Mouse (Mus musculus): ENCODE measurements around the gene Slc5a10. TPM values are rescaled to one million over a fixed set of nuclear protein-coding genes. Genes with fewer than 3 reads are reported as not detected.

Gene Slc5a10
- total and polyA plus RNA-seq, 3 experiments = 0.07 to 0.24 (median 0.14) TPM

- DNase-seq = no peak
Measured at GRCm38 (mm10) chr11:61669492-61670490, 50.8 kb downstream of the Slc5a10 start.

GRCm38 (mm10) chr11:61667782-61668181 lies 52.8 kb downstream of the Slc5a10 start:
- DNase-seq = no peak

- DNase-seq = no peak
Measured at GRCm38 (mm10) chr11:61667248-61667647, 53.4 kb downstream of the Slc5a10 start.

GRCm38 (mm10) chr11:61665991-61666799 lies 54.4 kb downstream of the Slc5a10 start:
- DNase-seq = peak; percentile 68

- DNase-seq = peak; percentile 79
Measured at GRCm38 (mm10) chr11:61665401-61665800, 55.2 kb downstream of the Slc5a10 start.

- DNase-seq = no peak
Measured at GRCm38 (mm10) chr11:61662189-61662588, 58.4 kb downstream of the Slc5a10 start.

GRCm38 (mm10) chr11:61660806-61661392 lies 59.7 kb downstream of the Slc5a10 start:
- DNase-seq = no peak

GRCm38 (mm10) chr11:61660001-61660400 lies 60.6 kb downstream of the Slc5a10 start:
- no peak for DNase-seq

- DNase-seq = peak; percentile 32
Measured at GRCm38 (mm10) chr11:61659011-61659858, 61.4 kb downstream of the Slc5a10 start.

GRCm38 (mm10) chr11:61658360-61658922 lies 62.2 kb downstream of the Slc5a10 start:
- no peak for DNase-seq

GRCm38 (mm10) chr11:61657432-61657831 lies 63.2 kb downstream of the Slc5a10 start:
- no peak for DNase-seq

- DNase-seq = no peak
Measured at GRCm38 (mm10) chr11:61656148-61656850, 64.3 kb downstream of the Slc5a10 start.

- DNase-seq = no peak
Measured at GRCm38 (mm10) chr11:61655649-61656048, 65.0 kb downstream of the Slc5a10 start.

GRCm38 (mm10) chr11:61654786-61655311 lies 65.8 kb downstream of the Slc5a10 start:
- no peak for DNase-seq

GRCm38 (mm10) chr11:61653568-61653967 lies 67.1 kb downstream of the Slc5a10 start:
- DNase-seq = no peak

- DNase-seq = peak; percentile 27
Measured at GRCm38 (mm10) chr11:61652686-61653447, 67.8 kb downstream of the Slc5a10 start, which contains the start of gene Grap. TSS of gene Grap (plus strand) at chr11:61653265.

- DNase-seq = no peak
Measured at GRCm38 (mm10) chr11:61652216-61652615, 68.4 kb downstream of the Slc5a10 start.

- no peak for DNase-seq
Measured at GRCm38 (mm10) chr11:61650470-61651265, 70.0 kb downstream of the Slc5a10 start.

All from adrenal gland, adult 2 months (tissue).